Mouse (Mus musculus): ENCODE data around the gene Fry. TPM values are rescaled to one million over a fixed set of nuclear protein-coding genes. Genes with fewer than 3 reads are reported as not detected.

Fry gene
- polyA plus RNA-seq, 1 experiment from 2014 or later = 58.5 TPM

- Histone ChIP-seq H3K27me3 (replicated peaks) (no peaks in the 10 kb centered on the region), H3K4me1 (0 out of 2 replicates have a peak, but pooled peaks cover 3% of the 10 kb centered on the region), H3K36me3 (replicated peaks) (no peaks in the 10 kb centered on the region), H3K9ac (no peak overlapping the region), H3K9me3 (no peaks in the 10 kb centered on the region), H3K27ac (no peak overlapping the region), H3K4me2 (no peak overlapping the region), H3K4me3 (no peak overlapping the region)
- no peak for ATAC-seq (replicated peaks)
- 81% methylated on average over 11 of the region's 11 CpGs for WGBS
These were observed 176.7 kb downstream of the Fry start for GRCm38 (mm10) chr5:150295096-150295495.

GRCm38 (mm10) chr5:150298969-150299368, 180.5 kb downstream of the Fry start:
- no peak for ATAC-seq (replicated peaks)
- H3K27ac ChIP-seq = no peak overlapping the region
- no peak overlapping the region for H3K4me2 ChIP-seq
- H3K36me3 ChIP-seq (replicated peaks) = no peaks in the 10 kb centered on the region
- H3K9ac ChIP-seq = no peak overlapping the region
- H3K9me3 ChIP-seq = no peaks in the 10 kb centered on the region
- 68% methylated on average over 6 of the region's 6 CpGs for WGBS
- H3K4me1 ChIP-seq = 0 out of 2 replicates have a peak, but pooled peaks cover 3% of the 10 kb centered on the region
- no peak overlapping the region for H3K4me3 ChIP-seq
- H3K27me3 ChIP-seq (replicated peaks) = no peaks in the 10 kb centered on the region

- Histone ChIP-seq H3K4me3 (no peak overlapping the region), H3K9ac (no peak overlapping the region), H3K9me3 (no peaks in the 10 kb centered on the region), H3K27me3 (replicated peaks) (no peaks in the 10 kb centered on the region), H3K36me3 (replicated peaks) (no peaks in the 10 kb centered on the region), H3K4me1 (0 out of 2 replicates have a peak, but pooled peaks cover 3% of the 10 kb centered on the region), H3K27ac (no peak overlapping the region), H3K4me2 (no peak overlapping the region)
- no peak for ATAC-seq (replicated peaks)
- 84% methylated on average over 2 of the region's 2 CpGs for WGBS
These were observed 183.7 kb downstream of the Fry start for GRCm38 (mm10) chr5:150302123-150302522.

GRCm38 (mm10) chr5:150302996-150303395, 184.6 kb downstream of the Fry start:
- no peak for ATAC-seq (replicated peaks)
- 79% methylated on average over 5 of the region's 5 CpGs for WGBS
- H3K27me3 ChIP-seq (replicated peaks) = no peaks in the 10 kb centered on the region
- no peaks in the 10 kb centered on the region for H3K36me3 ChIP-seq (replicated peaks)
- no peak overlapping the region for H3K4me2 ChIP-seq
- H3K9ac ChIP-seq = no peak overlapping the region
- H3K4me1 ChIP-seq = 0 out of 2 replicates have a peak, but pooled peaks cover 3% of the 10 kb centered on the region
- H3K27ac ChIP-seq = no peak overlapping the region
- H3K9me3 ChIP-seq = no peaks in the 10 kb centered on the region
- H3K4me3 ChIP-seq = no peak overlapping the region

- Histone ChIP-seq H3K9ac (no peak overlapping the region), H3K4me1 (no peaks in the 10 kb centered on the region), H3K9me3 (no peaks in the 10 kb centered on the region), H3K4me3 (no peak overlapping the region), H3K27ac (no peak overlapping the region), H3K27me3 (replicated peaks) (no peaks in the 10 kb centered on the region), H3K36me3 (replicated peaks) (peaks cover 13% of the 10 kb centered on the region; the same call in 1 of the 2 replicates), H3K4me2 (no peak overlapping the region)
- WGBS = 90% methylated on average over 5 of the region's 5 CpGs
- ATAC-seq (replicated peaks) = no peak
These were observed 188.1 kb downstream of the Fry start for GRCm38 (mm10) chr5:150306497-150306896.

GRCm38 (mm10) chr5:150313229-150313628, 194.8 kb downstream of the Fry start:
- no peak overlapping the region for H3K9ac ChIP-seq
- 65% methylated on average over 2 of the region's 2 CpGs for WGBS
- H3K4me1 ChIP-seq = no peaks in the 10 kb centered on the region
- H3K4me2 ChIP-seq = no peak overlapping the region
- H3K9me3 ChIP-seq = no peaks in the 10 kb centered on the region
- no peak overlapping the region for H3K4me3 ChIP-seq
- peak overlapping the region; percentile 23; the same call in 1 of the 2 replicates for H3K27ac ChIP-seq
- no peak for ATAC-seq (replicated peaks)
- H3K27me3 ChIP-seq (replicated peaks) = no peaks in the 10 kb centered on the region
- H3K36me3 ChIP-seq (replicated peaks) = peaks cover 17% of the 10 kb centered on the region; the same call in 1 of the 2 replicates

GRCm38 (mm10) chr5:150314582-150314981, 196.1 kb downstream of the Fry start:
- Histone ChIP-seq H3K4me1 (no peaks in the 10 kb centered on the region), H3K4me3 (no peak overlapping the region), H3K4me2 (no peak overlapping the region), H3K9me3 (no peaks in the 10 kb centered on the region), H3K9ac (no peak overlapping the region), H3K27me3 (replicated peaks) (no peaks in the 10 kb centered on the region), H3K36me3 (replicated peaks) (peaks cover 17% of the 10 kb centered on the region; the same call in 1 of the 2 replicates), H3K27ac (no peak overlapping the region)
- ATAC-seq (replicated peaks) = no peak
- 96% methylated on average over 6 of the region's 6 CpGs for WGBS

- Histone ChIP-seq H3K27me3 (replicated peaks) (no peaks in the 10 kb centered on the region), H3K9ac (no peak overlapping the region), H3K4me1 (no peaks in the 10 kb centered on the region), H3K36me3 (replicated peaks) (no peaks in the 10 kb centered on the region), H3K9me3 (no peaks in the 10 kb centered on the region), H3K4me3 (no peak overlapping the region), H3K27ac (no peak overlapping the region), H3K4me2 (no peak overlapping the region)
- WGBS = 73% methylated on average over 5 of the region's 5 CpGs
- ATAC-seq (replicated peaks) = no peak
These were observed 207.0 kb downstream of the Fry start for GRCm38 (mm10) chr5:150325411-150325810.

GRCm38 (mm10) chr5:150328686-150329085, 210.2 kb downstream of the Fry start:
- Histone ChIP-seq H3K9me3 (no peaks in the 10 kb centered on the region), H3K4me1 (no peaks in the 10 kb centered on the region), H3K27me3 (replicated peaks) (no peaks in the 10 kb centered on the region), H3K36me3 (replicated peaks) (no peaks in the 10 kb centered on the region), H3K4me2 (no peak overlapping the region), H3K27ac (no peak overlapping the region), H3K4me3 (no peak overlapping the region), H3K9ac (no peak overlapping the region)
- WGBS = 94% methylated on average over 6 of the region's 6 CpGs
- ATAC-seq (replicated peaks) = no peak

- Histone ChIP-seq H3K9me3 (no peaks in the 10 kb centered on the region), H3K4me2 (no peak overlapping the region), H3K36me3 (replicated peaks) (no peaks in the 10 kb centered on the region), H3K4me1 (no peaks in the 10 kb centered on the region), H3K9ac (no peak overlapping the region), H3K27me3 (replicated peaks) (no peaks in the 10 kb centered on the region), H3K27ac (no peak overlapping the region), H3K4me3 (no peak overlapping the region)
- 81% methylated on average over 2 of the region's 2 CpGs for WGBS
- ATAC-seq (replicated peaks) = no peak
These were observed 213.4 kb downstream of the Fry start for GRCm38 (mm10) chr5:150331821-150332220.

- Histone ChIP-seq H3K27me3 (replicated peaks) (no peaks in the 10 kb centered on the region), H3K9me3 (no peaks in the 10 kb centered on the region), H3K36me3 (replicated peaks) (no peaks in the 10 kb centered on the region), H3K9ac (no peak overlapping the region), H3K27ac (no peak overlapping the region), H3K4me1 (no peaks in the 10 kb centered on the region), H3K4me2 (no peak overlapping the region), H3K4me3 (no peak overlapping the region)
- WGBS = 74% methylated on average over 5 of the region's 5 CpGs
- ATAC-seq (replicated peaks) = no peak
These were observed 214.4 kb downstream of the Fry start for GRCm38 (mm10) chr5:150332810-150333209.

GRCm38 (mm10) chr5:150333328-150333731, 214.9 kb downstream of the Fry start:
- Histone ChIP-seq H3K4me1 (no peaks in the 10 kb centered on the region), H3K4me2 (no peak overlapping the region), H3K9ac (no peak overlapping the region), H3K9me3 (no peaks in the 10 kb centered on the region), H3K27me3 (replicated peaks) (no peaks in the 10 kb centered on the region), H3K27ac (no peak overlapping the region), H3K36me3 (replicated peaks) (no peaks in the 10 kb centered on the region), H3K4me3 (no peak overlapping the region)
- WGBS = 78% methylated on average over 10 of the region's 10 CpGs
- ATAC-seq (replicated peaks) = no peak

- H3K4me3 ChIP-seq = no peak overlapping the region
- H3K4me2 ChIP-seq = no peak overlapping the region
- H3K36me3 ChIP-seq (replicated peaks) = no peaks in the 10 kb centered on the region
- 62% methylated on average over 10 of the region's 10 CpGs for WGBS
- no peaks in the 10 kb centered on the region for H3K9me3 ChIP-seq
- H3K27me3 ChIP-seq (replicated peaks) = no peaks in the 10 kb centered on the region
- no peak overlapping the region for H3K9ac ChIP-seq
- no peak overlapping the region for H3K27ac ChIP-seq
- ATAC-seq (replicated peaks) = no peak
- H3K4me1 ChIP-seq = no peaks in the 10 kb centered on the region
These were observed 218.0 kb downstream of the Fry start for GRCm38 (mm10) chr5:150336451-150336850.

All from midbrain, embryonic 15.5 days (tissue).